Mouse (Mus musculus): ENCODE measurements around the gene Imp3. TPM values are rescaled to one million over a fixed set of nuclear protein-coding genes. Genes with fewer than 3 reads are reported as not detected.

The Imp3 gene
- 89.9 and 101 TPM in 2 replicates for polyA plus RNA-seq (2011; ENCODE audit: insufficient read depth, insufficient read length, low read depth, missing spikeins)

DNA sequence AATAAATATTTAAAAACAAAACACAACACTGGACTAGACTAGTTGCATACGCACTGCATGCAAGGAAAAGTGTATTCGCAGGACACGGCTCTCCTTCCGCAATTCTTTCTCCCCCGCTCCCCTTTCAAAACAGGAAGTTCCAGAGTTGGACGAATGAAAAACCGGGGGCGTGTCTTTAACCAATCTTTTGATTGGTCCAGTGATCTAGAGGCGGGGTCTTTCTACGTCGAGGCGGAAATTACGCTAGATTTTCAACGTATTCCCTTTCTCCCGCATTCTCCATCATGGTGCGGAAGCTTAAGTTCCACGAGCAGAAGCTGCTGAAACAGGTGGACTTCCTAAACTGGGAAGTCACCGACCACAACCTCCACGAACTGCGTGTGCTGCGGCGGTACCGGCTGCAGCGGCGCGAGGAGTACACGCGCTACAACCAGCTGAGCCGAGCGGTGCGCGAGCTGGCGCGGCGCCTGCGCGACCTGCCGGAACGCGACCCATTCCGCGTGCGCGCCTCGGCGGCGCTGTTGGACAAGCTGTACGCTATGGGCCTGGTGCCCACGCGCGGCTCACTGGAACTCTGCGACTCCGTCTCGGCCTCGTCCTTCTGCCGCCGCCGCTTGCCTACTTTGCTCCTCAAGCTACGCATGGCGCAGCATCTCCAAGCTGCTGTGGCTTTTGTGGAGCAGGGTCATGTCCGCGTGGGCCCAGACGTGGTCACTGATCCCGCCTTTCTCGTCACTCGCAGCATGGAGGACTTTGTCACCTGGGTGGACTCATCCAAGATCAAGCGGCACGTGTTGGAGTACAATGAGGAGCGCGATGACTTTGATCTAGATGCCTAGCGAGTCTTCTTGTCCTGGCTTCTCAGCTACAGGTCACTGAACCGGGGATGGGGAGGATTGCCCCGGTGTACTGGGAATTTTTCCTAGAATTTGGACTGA is at the start of gene Imp3:
TSS of gene Imp3 (plus strand) at position 253 of the 938 bp plus-strand sequence.
- no peaks in the 10 kb centered on the region for H3K27me3 ChIP-seq (ENCODE audit: control insufficient read depth, insufficient read depth, low read length, poor library complexity, severe bottlenecking)
- H3K9me3 ChIP-seq (replicated peaks; ENCODE audit: control insufficient read depth, insufficient read depth, low read length, poor library complexity, severe bottlenecking): no peaks in the 10 kb centered on the region
- no peak for TF ChIP-seq POLR2A (IDR thresholded peaks at IDR 0.05; ENCODE audit: insufficient read depth, low read length)
- TF ChIP-seq CTCF (IDR thresholded peaks at IDR 0.05; ENCODE audit: low read depth, low read length): no peak
- TF ChIP-seq EP300 (IDR thresholded peaks at IDR 0.05; ENCODE audit: insufficient read depth, low read depth, low read length): no peak
- H3K36me3 ChIP-seq (ENCODE audit: control insufficient read depth, insufficient read depth, low read length, poor library complexity, severe bottlenecking): no peaks in the 10 kb centered on the region
- H3K4me1 ChIP-seq (ENCODE audit: control insufficient read depth, insufficient read depth, low read length): no peaks in the 10 kb centered on the region
- H3K27ac ChIP-seq (ENCODE audit: insufficient read depth, low read length): peak within 1 kb of the TSS; percentile 51
- peak within 1 kb of the TSS; percentile 91 for H3K4me3 ChIP-seq (ENCODE audit: low read depth, low read length)
- H3K9ac ChIP-seq (ENCODE audit: low read depth, poor library complexity, severe bottlenecking): peak within 1 kb of the TSS; percentile 65

DNA sequence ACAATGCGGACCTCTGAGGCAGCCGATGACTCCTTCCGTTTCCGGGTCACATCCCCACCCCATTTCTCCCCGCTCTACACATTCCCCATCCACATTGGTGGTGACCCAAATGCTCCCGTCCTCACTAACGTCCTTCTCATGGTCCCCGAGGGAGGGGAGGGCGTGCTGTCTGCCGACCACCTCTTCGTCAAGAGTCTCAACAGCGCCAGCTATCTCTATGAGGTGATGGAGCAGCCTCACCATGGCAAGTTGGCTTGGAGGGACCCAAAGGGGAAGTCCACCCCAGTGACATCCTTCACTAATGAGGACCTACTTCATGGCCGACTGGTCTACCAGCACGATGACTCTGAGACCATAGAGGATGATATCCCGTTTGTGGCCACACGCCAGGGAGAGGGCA is 49.7 kb upstream of the Imp3 start:
- Histone ChIP-seq H3K4me1 (ENCODE audit: control insufficient read depth, insufficient read depth, low read length) (no peaks in the 10 kb centered on the region), H3K4me3 (ENCODE audit: low read depth, low read length) (no peak overlapping the region), H3K36me3 (ENCODE audit: control insufficient read depth, insufficient read depth, low read length, poor library complexity, severe bottlenecking) (no peaks in the 10 kb centered on the region), H3K27ac (ENCODE audit: insufficient read depth, low read length) (no peak overlapping the region), H3K9ac (ENCODE audit: low read depth, poor library complexity, severe bottlenecking) (no peak overlapping the region), H3K9me3 (replicated peaks; ENCODE audit: control insufficient read depth, insufficient read depth, low read length, poor library complexity, severe bottlenecking) (no peaks in the 10 kb centered on the region), H3K27me3 (ENCODE audit: control insufficient read depth, insufficient read depth, low read length, poor library complexity, severe bottlenecking) (no peaks in the 10 kb centered on the region)
- TF ChIP-seq POLR2A (IDR thresholded peaks at IDR 0.05; ENCODE audit: insufficient read depth, low read length): no peak
- no peak for TF ChIP-seq CTCF (IDR thresholded peaks at IDR 0.05; ENCODE audit: low read depth, low read length)

DNA sequence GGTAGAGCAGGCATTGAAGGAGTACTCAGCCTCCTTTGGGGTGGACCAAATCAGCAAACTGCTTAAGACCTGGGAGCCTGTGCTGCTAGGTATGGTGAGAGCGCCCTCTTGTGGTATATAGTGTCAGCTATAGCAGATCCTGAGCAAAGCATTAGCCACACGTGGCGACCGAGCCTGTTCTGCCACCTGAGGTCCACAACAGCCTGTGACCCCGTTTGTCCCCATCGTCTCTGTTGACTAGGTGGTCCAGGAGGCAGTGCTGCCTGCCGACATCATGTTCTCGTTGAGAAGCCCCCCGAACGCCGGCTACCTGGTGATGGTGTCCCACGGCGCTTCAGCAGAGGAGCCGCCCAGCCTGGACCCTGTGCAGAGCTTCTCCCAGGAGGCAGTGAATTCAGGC is 47.5 kb upstream of the Imp3 start:
- H3K9ac ChIP-seq (ENCODE audit: low read depth, poor library complexity, severe bottlenecking): peak overlapping the region; percentile 50
- no peaks in the 10 kb centered on the region for H3K36me3 ChIP-seq (ENCODE audit: control insufficient read depth, insufficient read depth, low read length, poor library complexity, severe bottlenecking)
- TF ChIP-seq CTCF (IDR thresholded peaks at IDR 0.05; ENCODE audit: low read depth, low read length) (peak; percentile 86), POLR2A (IDR thresholded peaks at IDR 0.05; ENCODE audit: insufficient read depth, low read length) (no peak), EP300 (IDR thresholded peaks at IDR 0.05; ENCODE audit: insufficient read depth, low read depth, low read length) (no peak)
- H3K4me3 ChIP-seq (ENCODE audit: low read depth, low read length): peak overlapping the region; percentile 43
- no peak overlapping the region for H3K27ac ChIP-seq (ENCODE audit: insufficient read depth, low read length)
- no peaks in the 10 kb centered on the region for H3K27me3 ChIP-seq (ENCODE audit: control insufficient read depth, insufficient read depth, low read length, poor library complexity, severe bottlenecking)
- H3K4me1 ChIP-seq (ENCODE audit: control insufficient read depth, insufficient read depth, low read length): no peaks in the 10 kb centered on the region
- no peaks in the 10 kb centered on the region for H3K9me3 ChIP-seq (replicated peaks; ENCODE audit: control insufficient read depth, insufficient read depth, low read length, poor library complexity, severe bottlenecking)

DNA sequence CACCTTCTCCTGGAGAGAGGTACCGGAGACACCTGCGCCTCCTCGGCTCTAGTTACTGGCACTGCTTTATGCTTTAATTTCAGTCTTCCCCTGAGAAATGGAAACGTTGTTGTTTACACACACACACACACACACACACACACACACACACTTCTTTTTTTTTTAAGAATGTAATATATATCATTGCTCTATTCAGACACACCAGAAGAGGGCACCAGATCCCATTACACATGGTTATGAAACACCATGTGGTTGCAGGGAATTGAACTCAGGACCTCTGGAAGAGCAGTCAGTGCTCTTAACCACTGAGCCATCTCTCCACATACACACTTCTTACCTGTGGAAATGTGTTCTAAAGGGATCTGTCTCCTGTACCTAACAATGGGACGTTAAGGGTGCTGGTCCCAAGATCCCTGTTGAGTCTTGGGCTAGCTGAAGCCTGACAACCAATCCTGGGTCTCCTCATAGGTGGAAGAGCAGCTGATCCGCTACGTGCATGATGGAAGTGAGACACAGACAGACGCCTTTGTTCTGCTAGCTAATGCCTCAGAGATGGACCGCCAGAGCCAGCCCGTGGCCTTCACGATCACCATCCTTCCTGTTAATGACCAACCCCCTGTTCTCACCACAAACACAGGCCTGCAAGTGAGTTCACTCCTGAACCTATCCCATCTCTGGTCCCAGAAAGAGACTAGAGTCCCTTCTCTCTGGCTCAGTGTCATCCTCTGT is 46.6 kb upstream of the Imp3 start:
- Histone ChIP-seq H3K4me3 (ENCODE audit: low read depth, low read length) (peak overlapping the region; percentile 43), H3K9me3 (replicated peaks; ENCODE audit: control insufficient read depth, insufficient read depth, low read length, poor library complexity, severe bottlenecking) (no peaks in the 10 kb centered on the region), H3K4me1 (ENCODE audit: control insufficient read depth, insufficient read depth, low read length) (no peaks in the 10 kb centered on the region), H3K9ac (ENCODE audit: low read depth, poor library complexity, severe bottlenecking) (peak overlapping the region; percentile 50), H3K36me3 (ENCODE audit: control insufficient read depth, insufficient read depth, low read length, poor library complexity, severe bottlenecking) (no peaks in the 10 kb centered on the region), H3K27ac (ENCODE audit: insufficient read depth, low read length) (no peak overlapping the region), H3K27me3 (ENCODE audit: control insufficient read depth, insufficient read depth, low read length, poor library complexity, severe bottlenecking) (no peaks in the 10 kb centered on the region)
- TF ChIP-seq EP300 (IDR thresholded peaks at IDR 0.05; ENCODE audit: insufficient read depth, low read depth, low read length) (no peak), CTCF (IDR thresholded peaks at IDR 0.05; ENCODE audit: low read depth, low read length) (no peak), POLR2A (IDR thresholded peaks at IDR 0.05; ENCODE audit: insufficient read depth, low read length) (no peak)

DNA sequence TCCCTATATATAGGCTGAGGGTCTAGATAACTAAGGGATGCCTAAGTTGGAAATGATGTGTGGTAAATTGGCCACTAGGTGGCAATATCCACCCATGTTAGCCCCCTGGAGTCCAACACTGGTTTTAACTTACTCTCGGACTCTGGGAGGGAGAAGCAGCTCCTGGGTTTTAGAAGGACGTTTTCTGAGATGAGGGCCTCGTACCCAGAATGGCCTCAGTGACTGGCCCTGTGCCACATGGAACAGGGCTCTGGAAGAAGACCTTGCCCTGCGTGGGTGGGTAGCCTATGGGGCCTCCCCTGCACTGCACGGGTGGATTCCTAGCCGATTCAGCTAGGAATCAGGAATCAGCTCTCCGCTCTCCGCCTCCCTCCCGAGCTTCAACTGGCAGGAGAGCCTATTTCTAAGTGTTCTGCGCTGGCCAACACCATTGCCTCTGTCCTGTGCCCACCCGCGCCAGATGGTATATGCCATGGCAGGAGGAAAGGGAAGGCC is 45.7 kb upstream of the Imp3 start:
- Histone ChIP-seq H3K4me1 (ENCODE audit: control insufficient read depth, insufficient read depth, low read length) (no peaks in the 10 kb centered on the region), H3K4me3 (ENCODE audit: low read depth, low read length) (peak overlapping the region; percentile 33), H3K9ac (ENCODE audit: low read depth, poor library complexity, severe bottlenecking) (peak overlapping the region; percentile 22; the same call in 1 of the 2 replicates), H3K27ac (ENCODE audit: insufficient read depth, low read length) (no peak overlapping the region), H3K9me3 (replicated peaks; ENCODE audit: control insufficient read depth, insufficient read depth, low read length, poor library complexity, severe bottlenecking) (no peaks in the 10 kb centered on the region), H3K27me3 (ENCODE audit: control insufficient read depth, insufficient read depth, low read length, poor library complexity, severe bottlenecking) (no peaks in the 10 kb centered on the region), H3K36me3 (ENCODE audit: control insufficient read depth, insufficient read depth, low read length, poor library complexity, severe bottlenecking) (no peaks in the 10 kb centered on the region)
- TF ChIP-seq EP300 (IDR thresholded peaks at IDR 0.05; ENCODE audit: insufficient read depth, low read depth, low read length) (no peak), CTCF (IDR thresholded peaks at IDR 0.05; ENCODE audit: low read depth, low read length) (peak; percentile 38)

Data from ES-Bruce4 (cell line).